Mouse (Mus musculus): Measurements from ENCODE around the gene Cnnm2.

GRCm38 (mm10) chr19:46877886-46878285 is 116.5 kb downstream of the Cnnm2 start:
- TF ChIP-seq EP300 (optimal IDR thresholded peaks at IDR 0.05) (no peak), CTCF (IDR thresholded peaks at IDR 0.05; ENCODE audit: low read depth) (no peak)

Measured in stomach, postnatal 0 days (tissue).